Mouse (Mus musculus) MEL (cell line): Measurements from ENCODE around the gene Ecel1.

Experiments
- BHLHE40 ChIP-seq: IDR thresholded peaks from 2 replicates; pipeline ENCODE4 v1.6.1; 2012; ENCODE audit warnings: low read depth, mild to moderate bottlenecking, inconsistent platforms, low read length, improper control_type of control experiment, borderline replicate concordance
- CTCF ChIP-seq, 3 experiments: IDR thresholded peaks in 2 of 3; conservative IDR thresholded peaks in 1 of 3; 2 replicates each; pipeline ENCODE4 v1.5.1; 2011 to 2012; ENCODE audit warnings: low read length in 3 of 3, low read depth in 2 of 3, mild to moderate bottlenecking in 2 of 3, improper control_type of control experiment in 1 of 3, inconsistent platforms in 1 of 3, mixed read lengths in 1 of 3, moderate library complexity in 1 of 3; ENCODE audit not compliant: control insufficient read depth in 1 of 3, insufficient read depth in 1 of 3, poor library complexity in 1 of 3, severe bottlenecking in 1 of 3
- ELF1 ChIP-seq: IDR thresholded peaks from 2 replicates; pipeline ENCODE4 v1.6.1; 2014; ENCODE audit warnings: low read depth, mild to moderate bottlenecking, inconsistent platforms, low read length, improper control_type of control experiment, moderate library complexity
- GABPA ChIP-seq: IDR thresholded peaks from 2 replicates; pipeline ENCODE4 v1.6.1; 2012; ENCODE audit warnings: low read depth, mild to moderate bottlenecking, inconsistent platforms, low read length, improper control_type of control experiment, moderate library complexity
- MAFK ChIP-seq: IDR thresholded peaks from 2 replicates; pipeline ENCODE4 v1.6.1; 2011; ENCODE audit warnings: low read depth, mild to moderate bottlenecking, low read length, improper control_type of control experiment, borderline replicate concordance
- MYB ChIP-seq: IDR thresholded peaks from 2 replicates; pipeline ENCODE4 v1.6.1; 2011; ENCODE audit warnings: mild to moderate bottlenecking, low read depth, low read length, improper control_type of control experiment
- NRF1 ChIP-seq: IDR thresholded peaks from 2 replicates; pipeline ENCODE4 v1.6.1; 2014; ENCODE audit warnings: low read depth, mild to moderate bottlenecking, inconsistent platforms, low read length, improper control_type of control experiment, moderate library complexity; ENCODE audit not compliant: poor library complexity, insufficient read depth, severe bottlenecking
- POLR2A ChIP-seq, 2 experiments: IDR thresholded peaks; 2 replicates each; pipeline ENCODE4 v1.6.1; 2011 to 2012; ENCODE audit warnings: low read length in 2 of 2, mild to moderate bottlenecking in 2 of 2, control low read depth in 1 of 2, improper control_type of control experiment in 1 of 2, low read depth in 1 of 2, moderate library complexity in 1 of 2; ENCODE audit not compliant: control insufficient read depth in 1 of 2, insufficient read depth in 1 of 2, poor library complexity in 1 of 2
- USF1 ChIP-seq: IDR thresholded peaks from 2 replicates; pipeline ENCODE4 v1.6.1; 2014; ENCODE audit warnings: low read depth, mild to moderate bottlenecking, inconsistent platforms, low read length, improper control_type of control experiment, moderate library complexity
- ZMIZ1 ChIP-seq: IDR thresholded peaks from 2 replicates; pipeline ENCODE4 v1.6.1; 2012; ENCODE audit warnings: low read depth, mild to moderate bottlenecking, inconsistent platforms, low read length, improper control_type of control experiment, moderate library complexity

GRCm38 (mm10) chr1:87203779-87204178, 47.5 kb upstream of the Ecel1 start:
- TF ChIP-seq USF1 (no peak), CTCF (IDR thresholded peaks at IDR 0.05 in 2 of 3, conservative IDR thresholded peaks at IDR 0.05 in 1 of 3; ENCODE audit: control insufficient read depth in 1 of 3, insufficient read depth in 1 of 3, low read depth in 2 of 3, low read length in 3 of 3, poor library complexity in 1 of 3, severe bottlenecking in 1 of 3) (no peak), POLR2A (IDR thresholded peaks at IDR 0.05; ENCODE audit: control insufficient read depth in 1 of 2, insufficient read depth in 1 of 2, low read depth in 1 of 2, low read length in 2 of 2, poor library complexity in 1 of 2) (no peak), ELF1 (no peak), NRF1 (no peak), MYB (no peak), ZMIZ1 (no peak), BHLHE40 (no peak), GABPA (no peak), MAFK (no peak)
